7 mouse cellular contexts compared by ENCODE assay signal in the genomic region with DNA sequence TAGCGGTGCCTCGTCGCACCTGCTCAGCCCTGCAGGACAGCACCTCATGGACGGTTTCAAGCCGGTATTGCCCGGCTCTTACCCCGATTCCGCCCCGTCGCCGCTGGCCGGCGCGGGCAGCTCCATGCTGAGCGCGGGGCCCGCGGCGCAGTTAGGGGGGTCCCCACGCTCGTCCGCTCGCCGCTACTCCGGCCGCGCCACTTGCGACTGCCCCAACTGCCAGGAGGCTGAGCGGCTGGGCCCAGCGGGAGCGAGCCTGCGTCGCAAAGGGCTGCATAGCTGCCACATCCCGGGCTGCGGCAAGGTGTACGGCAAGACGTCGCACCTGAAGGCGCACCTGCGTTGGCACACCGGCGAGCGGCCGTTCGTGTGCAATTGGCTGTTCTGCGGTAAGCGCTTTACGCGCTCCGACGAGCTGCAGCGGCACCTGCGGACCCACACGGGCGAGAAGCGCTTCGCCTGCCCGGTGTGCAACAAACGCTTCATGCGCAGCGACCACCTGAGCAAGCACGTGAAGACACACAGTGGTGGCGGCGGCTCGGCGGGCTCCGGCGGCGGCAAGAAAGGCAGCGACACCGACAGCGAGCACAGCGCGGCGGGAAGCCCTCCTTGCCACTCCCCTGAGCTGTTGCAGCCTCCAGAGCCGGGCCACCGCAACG. TPM values are rescaled to one million over a fixed set of nuclear protein-coding genes. Genes with fewer than 3 reads are reported as not detected.
A peak's percentile ranks its signal among the peaks of the same experiment; 100 is the strongest.
DNase-seq lines count a peak whose midpoint lies in the region; ATAC-seq and TF ChIP-seq lines count a peak whose summit lies in the region.

No protein-coding gene starts in this region.

- ATAC-seq in forebrain, embryonic 14.5 days, result peak; percentile 27
- 0 out of 2 replicates have a peak, but pooled peaks have one; percentile 15 for ATAC-seq in liver, embryonic 15.5 days (ENCODE audit: insufficient read depth)
- no peak for ATAC-seq in inflammation-experienced regulatory T-cells, adult 6 months

- intact Hi-C loops in left cerebral cortex, postnatal 4 days (cut with DNase I), result no loop called here

- peak overlapping the region; percentile 61 for H3K4me2 ChIP-seq in forebrain, embryonic 14.5 days (ENCODE audit: low read length)
- peak overlapping the region; percentile 46 for H3K4me2 ChIP-seq in liver, embryonic 15.5 days

- H3K9me3 ChIP-seq in forebrain, embryonic 14.5 days (replicated peaks; ENCODE audit: control insufficient read depth, low read length), result no peaks in the 10 kb centered on the region
- no peaks in the 10 kb centered on the region for H3K9me3 ChIP-seq in liver, embryonic 15.5 days (replicated peaks)

- H3K9ac ChIP-seq in forebrain, embryonic 14.5 days (ENCODE audit: low read length), result peak overlapping the region; percentile 75
- H3K9ac ChIP-seq in liver, embryonic 15.5 days, result no peak overlapping the region

- TF ChIP-seq POLR2A in thymus, adult 2 months (IDR thresholded peaks at IDR 0.05; ENCODE audit: control insufficient read depth, extremely low read depth, insufficient read depth, low read length, poor library complexity), result no peak

- no peaks in the 10 kb centered on the region for H3K36me3 ChIP-seq in thymus, adult 2 months (ENCODE audit: control insufficient read depth, insufficient read depth, low read length)
- H3K36me3 ChIP-seq in forebrain, embryonic 14.5 days (ENCODE audit: control insufficient read depth, insufficient read depth, low read length), result no peaks in the 10 kb centered on the region
- H3K36me3 ChIP-seq in liver, embryonic 15.5 days (replicated peaks), result no peaks in the 10 kb centered on the region

- H3K27ac ChIP-seq in thymus, adult 2 months (ENCODE audit: control insufficient read depth, insufficient read depth, low read length), result no peak overlapping the region
- peak overlapping the region; percentile 82 for H3K27ac ChIP-seq in forebrain, embryonic 14.5 days (ENCODE audit: low read depth, low read length)
- H3K27ac ChIP-seq in liver, embryonic 15.5 days (replicated peaks), result no peak overlapping the region

- H3K4me3 ChIP-seq in thymus, adult 2 months (ENCODE audit: control insufficient read depth, insufficient read depth, low read length), result no peak overlapping the region
- H3K4me3 ChIP-seq in forebrain, embryonic 14.5 days (ENCODE audit: low read depth, low read length), result peak overlapping the region; percentile 46
- H3K4me3 ChIP-seq in liver, embryonic 15.5 days (replicated peaks), result peak overlapping the region; percentile 20; the same call in 1 of the 2 replicates

- 5% methylated on average over 78 of the region's 78 CpGs for WGBS in thymus, adult 2 months
- under 1% methylated on average over 76 of the region's 78 CpGs for WGBS in forebrain, embryonic 14.5 days
- 1% methylated on average over 76 of the region's 78 CpGs for WGBS in liver, embryonic 15.5 days (ENCODE audit: insufficient replicate concordance)

- TF ChIP-seq CTCF in thymus, adult 2 months (IDR thresholded peaks at IDR 0.05; ENCODE audit: borderline replicate concordance, control insufficient read depth, extremely low read depth, insufficient read depth, low read length, poor library complexity), result peak; percentile 6; the same call in 1 of the 2 replicates

- peaks cover 22% of the 10 kb centered on the region for H3K27me3 ChIP-seq in thymus, adult 2 months (ENCODE audit: control insufficient read depth, insufficient read depth, low read length)
- peaks cover 40% of the 10 kb centered on the region for H3K27me3 ChIP-seq in forebrain, embryonic 14.5 days (replicated peaks; ENCODE audit: control insufficient read depth, insufficient read depth, low read length)
- H3K27me3 ChIP-seq in liver, embryonic 15.5 days, result peaks cover 93% of the 10 kb centered on the region

- DNase-seq in thymus, adult 2 months, result no peak
- DNase-seq in thymus, postnatal 10 days (ENCODE audit: low spot score in 2 of 2), result no peak
- no peak for DNase-seq in forebrain, embryonic 14.5 days (ENCODE audit: low spot score)
- peak; percentile 28 for DNase-seq in yolk sac, embryonic 10.5 days (ENCODE audit: low spot score)
- DNase-seq in left cerebral cortex, postnatal 4 days, result no peak

- H3K4me1 ChIP-seq in thymus, adult 2 months (replicated peaks; ENCODE audit: control insufficient read depth, insufficient read depth, low read length), result peaks cover 8% of the 10 kb centered on the region
- H3K4me1 ChIP-seq in forebrain, embryonic 14.5 days (ENCODE audit: control insufficient read depth, insufficient read depth, low read length), result peaks cover 3% of the 10 kb centered on the region; the same call in 1 of the 2 replicates
- peaks cover 11% of the 10 kb centered on the region for H3K4me1 ChIP-seq in liver, embryonic 15.5 days (replicated peaks)

RNA-seq across cellular contexts. Expression of gene Sp8, which starts 3.2 kb away (rescaled TPM):
- 0.03 TPM in 1 of 2 replicates, not detected in the other for polyA plus RNA-seq in thymus, adult 2 months (2012; rRNA removed)
- polyA plus RNA-seq in forebrain, embryonic 14.5 days (2014; fragmentation: Nextera tagmentation; extraction: Ambion mirVana), result 10.6 and 11.3 TPM in 2 replicates
- polyA plus RNA-seq in liver, embryonic 15.5 days (2015; fragmentation: Nextera tagmentation; extraction: Ambion mirVana), result not detected in 2 replicates
- polyA plus RNA-seq in inflammation-experienced regulatory T-cells, adult 6 months (2017; shearing (Covaris generic)), result not detected
- total RNA-seq in left cerebral cortex, postnatal 4 days (2021), result 1 to 10 TPM; 8.1 to 9.4 TPM

Comparison
In these comparisons a context has a peak if more than half of its experiments do, and no peak if none do; other contexts are left out.
1. RNA of gene Sp8, which starts 3.2 kb away (polyA plus RNA-seq): 10.6 to 11.3 TPM in forebrain, embryonic 14.5 days; 0.03 TPM in thymus, adult 2 months, not detected in liver, embryonic 15.5 days and not detected in inflammation-experienced regulatory T-cells, adult 6 months; every median in the first group is over 10 times any median in the second.